Mouse (Mus musculus) embryonic fibroblast, embryonic 13.5 days (primary cell): ENCODE results near the gene H2al1d.

Source experiments
- CTCF ChIP-seq: IDR thresholded peaks from 2 replicates; pipeline ENCODE4 v1.5.1; 2011; ENCODE audit warnings: mild to moderate bottlenecking, control low read depth, low read length, moderate library complexity, borderline replicate concordance; ENCODE audit not compliant: insufficient read depth
- POLR2A ChIP-seq: IDR thresholded peaks from 2 replicates; pipeline ENCODE4 v1.6.1; 2011; ENCODE audit warnings: low read depth, mild to moderate bottlenecking, control low read depth, low read length, moderate library complexity

DNA sequence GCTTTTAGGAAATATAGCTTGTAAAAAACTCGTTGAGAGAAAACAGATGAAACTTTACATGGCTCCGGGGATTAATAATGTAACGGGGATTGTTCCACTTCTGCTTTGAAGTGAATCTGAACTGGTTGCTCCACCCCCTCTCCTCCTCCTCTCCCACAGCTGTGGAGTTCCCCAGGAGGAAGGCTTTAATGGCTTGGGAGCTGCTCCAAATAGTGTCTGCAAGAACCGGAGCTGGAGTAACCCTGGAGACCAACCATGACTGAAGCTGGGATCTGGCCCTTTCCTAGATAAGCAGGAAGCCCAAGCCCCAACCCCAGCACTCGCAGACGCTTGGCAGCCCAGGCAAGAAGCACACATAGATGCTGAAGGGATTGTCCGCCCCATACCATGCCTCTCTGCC lies 40.8 kb upstream of the H2al1d start:
- no peak for TF ChIP-seq CTCF
- TF ChIP-seq POLR2A = no peak
